Mouse (Mus musculus) CH12.LX (cell line): ENCODE results near the gene Wfdc21. TPM values are rescaled to one million over a fixed set of nuclear protein-coding genes. Genes with fewer than 3 reads are reported as not detected.

ENCODE experiments used
- DNase-seq: peaks from one replicate; pipeline ENCODE4 v3.0.0-alpha.2; 2013; ENCODE audit errors: extremely low read depth
- H3K27ac ChIP-seq: 2 replicates; pipeline ENCODE4 v1.5.1; 2012; ENCODE audit warnings: low read depth, mild to moderate bottlenecking, control low read depth, moderate library complexity; ENCODE audit not compliant: insufficient read depth
- H3K27me3 ChIP-seq: replicated peaks from 2 replicates; pipeline ENCODE3; 2012; ENCODE audit warnings: inconsistent platforms
- H3K36me3 ChIP-seq, 2 experiments: replicated peaks in 1 of 2; 2 replicates each; pipeline versions ENCODE3 to v1.6.1; 2012; ENCODE audit warnings: inconsistent platforms in 1 of 2, low read length in 1 of 2, mild to moderate bottlenecking in 1 of 2, mixed read lengths in 1 of 2, moderate library complexity in 1 of 2; ENCODE audit not compliant: control insufficient read depth in 1 of 2, insufficient read depth in 1 of 2
- H3K4me1 ChIP-seq, 2 experiments: 2 replicates each; pipeline ENCODE4 v1.6.1; 2012; ENCODE audit warnings: inconsistent platforms in 1 of 2, moderate library complexity in 1 of 2; ENCODE audit not compliant: insufficient read depth in 2 of 2, control insufficient read depth in 1 of 2
- H3K4me2 ChIP-seq: 2 replicates; pipeline ENCODE4 v1.6.1; 2012; ENCODE audit warnings: low read depth, mild to moderate bottlenecking, control low read depth; ENCODE audit not compliant: poor library complexity, insufficient read depth, severe bottlenecking
- H3K4me3 ChIP-seq, 3 experiments: fragments of 150-350 bp in 1 of 3; sonication (generic) in 1 of 3; replicated peaks in 1 of 3; 2 replicates each; pipeline versions ENCODE3 to v1.5.1; 2011 to 2012; ENCODE audit warnings: low read depth in 2 of 3, low read length in 2 of 3, mild to moderate bottlenecking in 2 of 3, moderate library complexity in 2 of 3, control low read depth in 1 of 3, improper control_type of control experiment in 1 of 3, inconsistent platforms in 1 of 3, mixed read lengths in 1 of 3; ENCODE audit not compliant: poor library complexity in 1 of 3
- H3K79me2 ChIP-seq: replicated peaks from 2 replicates; pipeline ENCODE4 v1.6.1; 2012; ENCODE audit warnings: mild to moderate bottlenecking, moderate library complexity; ENCODE audit not compliant: control insufficient read depth, poor library complexity, insufficient read depth, severe bottlenecking; ENCODE audit errors: extremely low read depth
- H3K9ac ChIP-seq: 2 replicates; pipeline ENCODE4 v1.6.1; 2012; ENCODE audit warnings: low read depth, mild to moderate bottlenecking, control low read depth, moderate library complexity; ENCODE audit not compliant: insufficient read depth
- H3K9me3 ChIP-seq: replicated peaks from 2 replicates; pipeline ENCODE3; 2012; ENCODE audit warnings: low read length, inconsistent platforms, mixed read lengths
- BHLHE40 ChIP-seq: IDR thresholded peaks from 2 replicates; pipeline ENCODE4 v1.6.1; 2011; ENCODE audit warnings: mild to moderate bottlenecking, low read depth, low read length, improper control_type of control experiment
- EP300 ChIP-seq: IDR thresholded peaks from 2 replicates; pipeline ENCODE4 v1.6.1; 2011; ENCODE audit warnings: low read length, improper control_type of control experiment
- HCFC1 ChIP-seq: IDR thresholded peaks from 2 replicates; pipeline ENCODE4 v1.6.1; 2012; ENCODE audit warnings: low read depth, mild to moderate bottlenecking, inconsistent platforms, low read length, improper control_type of control experiment
- JUND ChIP-seq: conservative IDR thresholded peaks from 2 replicates; pipeline ENCODE4 v1.6.1; 2011; ENCODE audit warnings: low read depth, low read length, improper control_type of control experiment
- KAT2A ChIP-seq: IDR thresholded peaks from 2 replicates; pipeline ENCODE4 v1.6.1; 2012; ENCODE audit warnings: low read length, improper control_type of control experiment, inconsistent platforms; ENCODE audit not compliant: insufficient replicate concordance
- MAFK ChIP-seq: IDR thresholded peaks from 2 replicates; pipeline ENCODE4 v1.6.1; 2011; ENCODE audit warnings: low read length, improper control_type of control experiment; ENCODE audit not compliant: insufficient replicate concordance
- MAZ ChIP-seq: IDR thresholded peaks from 2 replicates; pipeline ENCODE4 v1.6.1; 2012; ENCODE audit warnings: low read depth, mild to moderate bottlenecking, inconsistent platforms, low read length, improper control_type of control experiment, moderate library complexity
- MEF2A ChIP-seq: IDR thresholded peaks from 2 replicates; pipeline ENCODE4 v1.6.1; 2014; ENCODE audit warnings: low read depth, mild to moderate bottlenecking, inconsistent platforms, low read length, improper control_type of control experiment, borderline replicate concordance
- MYC ChIP-seq: IDR thresholded peaks from 2 replicates; pipeline ENCODE4 v1.6.1; 2011; ENCODE audit warnings: low read depth, mild to moderate bottlenecking, improper control_type of control experiment, low read length
- POLR2A ChIP-seq: IDR thresholded peaks from 2 replicates; pipeline ENCODE4 v1.6.1; 2011; ENCODE audit warnings: low read depth, mild to moderate bottlenecking, improper control_type of control experiment, low read length
- RAD21 ChIP-seq: IDR thresholded peaks from 2 replicates; pipeline ENCODE4 v1.6.1; 2011; ENCODE audit warnings: low read depth, mild to moderate bottlenecking, low read length, improper control_type of control experiment, moderate library complexity
- SIN3A ChIP-seq: IDR thresholded peaks from 2 replicates; pipeline ENCODE4 v1.6.1; 2012; ENCODE audit warnings: low read length, improper control_type of control experiment, inconsistent platforms
- SMC3 ChIP-seq: IDR thresholded peaks from 2 replicates; pipeline ENCODE4 v1.6.1; 2011; ENCODE audit warnings: low read depth, low read length, improper control_type of control experiment
- TCF12 ChIP-seq: IDR thresholded peaks from 2 replicates; pipeline ENCODE4 v1.6.1; 2014; ENCODE audit warnings: low read depth, mild to moderate bottlenecking, inconsistent platforms, low read length, improper control_type of control experiment
- USF1 ChIP-seq: IDR thresholded peaks from 2 replicates; pipeline ENCODE4 v1.6.1; 2014; ENCODE audit warnings: low read depth, mild to moderate bottlenecking, inconsistent platforms, low read length, improper control_type of control experiment
- ZMIZ1 ChIP-seq: IDR thresholded peaks from 2 replicates; pipeline ENCODE4 v1.6.1; 2012; ENCODE audit warnings: low read depth, mild to moderate bottlenecking, inconsistent platforms, low read length, improper control_type of control experiment
- dilution Hi-C: fragments of 300-500 bp; cut with MboI; formaldehyde crosslinking; loops from 2 replicates; pipeline ENCODE4 v1.14.3; 2020; ENCODE audit warnings: low sequenced_read_pairs; ENCODE audit not compliant: extremely low pct_unique_long_range_greater_than_20kb, extremely low pct_ligation_motif_present
- in situ Hi-C: fragments of 300-500 bp; cut with MboI; formaldehyde crosslinking; loops from 3 replicates; pipeline ENCODE4 v1.14.3; 2019; ENCODE audit warnings: low sequenced_read_pairs, low pct_ligation_motif_present, low pct_unique_long_range_greater_than_20kb, mixed read lengths
- polyA plus RNA-seq: library from polyadenylated mRNA; unstranded; fragments of >175 nt; gene quantifications from 2 replicates; pipeline ENCODE4 v1.2.1, GENCODE M21; 2012; ENCODE audit warnings: low read depth; ENCODE audit not compliant: insufficient read length
- total RNA-seq, 2 experiments: library from RNA; depleted of rRNA; stranded (reverse); fragments of 300-350 nt in 1 of 2; fragments of >200 nt in 1 of 2; gene quantifications; 2 replicates each; pipeline ENCODE4 v1.2.3; 2012 to 2014

Wfdc21 gene
- total and polyA plus RNA-seq, 3 experiments = 1.6 to 14.7 (median 2.6) TPM

- Histone ChIP-seq H3K79me2 (no peaks in the 10 kb centered on the region), H3K9ac (no peak overlapping the region), H3K27ac (no peak overlapping the region), H3K4me3 (no peak overlapping the region), H3K4me2 (no peak overlapping the region), H3K4me1 (peaks cover 28 to 54% of the 10 kb centered on the region in 2 experiments), H3K27me3 (no peaks in the 10 kb centered on the region), H3K36me3 (no peaks in the 10 kb centered on the region), H3K9me3 (no peaks in the 10 kb centered on the region)
- dilution Hi-C loops = no loop called here
- DNase-seq = no peak
- TF ChIP-seq HCFC1 (no peak), USF1 (no peak), MEF2A (no peak), MAZ (no peak), MYC (no peak), KAT2A (no peak), MAFK (no peak), POLR2A (no peak), EP300 (no peak), SIN3A (no peak), TCF12 (no peak), RAD21 (no peak)
- in situ Hi-C loops = no loop called here
Measured at GRCm38 (mm10) chr11:83792316-83792914, 45.7 kb downstream of the Wfdc21 start.

- dilution Hi-C loops = no loop called here
- DNase-seq = no peak
- no peak for TF ChIP-seq JUND
- TF ChIP-seq KAT2A = no peak
- no peak for TF ChIP-seq ZMIZ1
- no peak for TF ChIP-seq HCFC1
- TF ChIP-seq MAZ = no peak
- TF ChIP-seq MYC = no peak
- no peak for TF ChIP-seq BHLHE40
- no peak for TF ChIP-seq SMC3
- Histone ChIP-seq H3K79me2 (no peaks in the 10 kb centered on the region), H3K4me1 (peaks cover 23 to 51% of the 10 kb centered on the region in 2 experiments), H3K4me3 (no peak overlapping the region), H3K9ac (no peak overlapping the region), H3K36me3 (no peaks in the 10 kb centered on the region), H3K27ac (no peak overlapping the region), H3K9me3 (no peaks in the 10 kb centered on the region), H3K27me3 (no peaks in the 10 kb centered on the region), H3K4me2 (no peak overlapping the region)
- in situ Hi-C loops = no loop called here
Measured at GRCm38 (mm10) chr11:83793264-83793663, 46.5 kb downstream of the Wfdc21 start.
